Mouse (Mus musculus) cerebellum, adult (tissue): ENCODE data around the gene Thsd7a.

Source experiments
- ATAC-seq: cut with Nextera tagmentation; 2 replicates; pipeline ENCODE4 v1.9.2; 2017; ENCODE audit warnings: mild to moderate bottlenecking, moderate library complexity, mixed read lengths; ENCODE audit not compliant: insufficient number of reproducible peaks, low FRiP score, low TSS enrichment

Thsd7a gene

DNA sequence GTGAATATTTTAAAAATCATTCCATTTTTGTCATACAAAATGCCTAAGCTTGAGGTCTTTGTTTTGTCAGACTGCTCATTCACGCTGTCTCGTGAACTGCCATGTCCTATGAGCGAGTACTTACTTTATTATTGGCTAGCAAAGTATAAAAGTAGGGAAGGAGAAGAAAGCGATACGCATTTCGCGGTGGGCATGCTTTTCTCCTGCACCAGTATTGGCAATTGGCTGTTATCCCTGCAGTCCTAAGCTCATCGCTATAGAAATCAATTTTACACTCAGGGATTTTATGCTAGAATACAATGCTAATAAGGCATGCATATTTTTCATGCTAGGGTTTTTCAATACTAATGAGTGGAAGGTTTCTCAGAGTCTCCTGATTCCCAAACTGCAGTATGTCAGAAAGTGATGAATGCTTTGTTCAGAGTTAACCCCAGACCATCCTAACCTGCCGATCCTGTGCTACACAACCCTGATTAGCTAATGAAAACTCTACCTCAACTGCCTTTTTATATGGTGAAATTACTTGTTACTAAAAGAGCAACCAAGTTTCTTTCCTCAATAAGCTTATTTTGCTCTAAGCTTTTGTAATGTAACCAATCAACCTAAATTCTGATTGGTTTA, 230.8 kb downstream of the Thsd7a start:
- no peak for ATAC-seq

DNA sequence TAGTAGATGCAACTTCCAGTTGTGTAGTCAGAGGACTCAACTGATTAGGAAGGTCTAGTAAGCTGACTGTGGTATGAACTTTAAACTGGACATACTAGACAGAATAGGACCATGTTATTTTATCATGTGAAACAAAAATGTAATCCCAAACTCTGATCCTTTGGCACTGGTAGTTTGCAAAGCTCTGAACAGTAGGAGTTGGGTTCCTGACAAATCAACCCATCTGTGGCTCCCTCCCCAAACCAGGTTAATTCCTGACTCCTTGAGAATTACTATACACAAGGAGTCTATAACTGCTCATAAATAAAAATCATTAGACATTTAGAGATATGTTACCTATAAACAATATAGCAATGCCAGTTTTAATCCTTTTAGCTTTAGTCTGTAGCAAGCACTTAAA, 231.5 kb downstream of the Thsd7a start:
- no peak for ATAC-seq

DNA sequence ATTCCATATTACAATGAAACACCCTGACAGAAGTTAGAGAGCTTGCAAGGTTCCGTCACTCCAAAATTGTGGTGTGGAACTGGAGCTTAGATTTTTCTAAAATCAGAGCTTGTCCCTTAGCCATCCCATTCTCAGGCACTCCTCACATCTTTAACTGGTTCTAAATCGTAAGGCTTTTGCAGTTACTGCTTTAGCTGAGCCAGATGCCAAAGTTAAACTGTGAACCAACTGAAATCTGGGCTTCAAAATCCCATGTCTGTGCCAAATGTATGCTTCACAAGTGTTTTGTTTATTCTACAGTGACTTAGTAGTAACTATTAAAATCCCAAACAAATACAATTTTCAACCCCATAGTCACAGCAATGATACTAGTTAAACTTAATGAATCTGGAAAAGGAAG, 242.3 kb downstream of the Thsd7a start:
- no peak for ATAC-seq

DNA sequence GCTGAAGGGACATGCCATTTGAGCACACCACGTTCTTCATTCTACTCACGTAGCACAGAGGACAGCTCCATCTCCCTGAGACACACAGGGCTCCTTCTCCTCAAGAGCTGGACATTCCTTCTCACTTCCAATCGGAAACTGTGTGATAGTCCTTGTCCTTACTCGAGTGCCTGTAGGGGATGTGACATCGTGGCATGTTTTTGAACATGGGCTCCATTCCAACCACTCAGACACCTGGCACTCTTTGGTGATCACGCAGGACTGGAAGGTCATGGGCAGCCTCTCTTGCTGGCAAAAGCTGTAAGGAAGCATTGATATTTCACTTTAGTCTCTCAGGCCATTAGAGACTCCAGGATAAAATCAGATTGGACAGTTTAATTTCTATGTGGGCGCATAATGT, 245.3 kb downstream of the Thsd7a start:
- ATAC-seq, result no peak

DNA sequence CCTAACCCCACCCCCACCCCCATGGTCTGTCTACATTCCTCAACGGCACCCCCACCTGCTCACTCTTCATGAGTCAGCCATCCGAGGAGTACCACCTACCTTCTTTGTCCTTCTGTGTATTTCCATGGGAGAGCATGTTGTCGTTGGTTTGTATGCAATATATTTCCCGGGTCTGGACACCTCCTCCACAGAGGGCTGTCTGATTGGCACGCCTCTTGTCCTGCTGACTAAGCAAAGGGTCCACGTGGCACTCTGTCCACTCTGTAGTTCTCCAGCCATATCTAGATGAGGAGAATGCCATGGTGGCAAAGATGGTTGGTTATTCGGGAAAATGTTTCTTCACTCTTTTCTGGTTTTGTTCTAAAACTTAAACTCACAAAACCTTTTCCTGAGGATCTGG, 248.3 kb downstream of the Thsd7a start:
- ATAC-seq, result no peak; the same call in 1 of the 2 replicates

DNA sequence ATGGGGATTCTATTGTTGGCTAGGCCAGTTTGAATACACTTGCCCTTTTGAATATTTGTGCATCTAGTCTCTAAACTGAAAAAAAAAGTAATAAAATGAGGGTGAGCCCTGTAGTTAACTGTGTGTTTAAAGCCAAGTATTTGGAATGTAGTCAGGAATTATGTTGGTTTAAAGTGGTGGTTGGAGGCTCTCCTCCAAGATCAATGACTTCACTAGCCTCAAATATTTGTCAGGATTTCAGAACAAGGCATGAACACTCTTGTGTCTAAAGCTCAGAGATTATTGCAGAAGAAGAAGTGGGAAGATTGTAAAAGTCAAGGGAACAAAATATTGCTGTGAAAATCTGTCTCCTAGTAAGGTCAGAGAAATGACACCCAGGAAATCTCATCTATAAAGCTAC, 249.3 kb downstream of the Thsd7a start:
- ATAC-seq, result no peak

DNA sequence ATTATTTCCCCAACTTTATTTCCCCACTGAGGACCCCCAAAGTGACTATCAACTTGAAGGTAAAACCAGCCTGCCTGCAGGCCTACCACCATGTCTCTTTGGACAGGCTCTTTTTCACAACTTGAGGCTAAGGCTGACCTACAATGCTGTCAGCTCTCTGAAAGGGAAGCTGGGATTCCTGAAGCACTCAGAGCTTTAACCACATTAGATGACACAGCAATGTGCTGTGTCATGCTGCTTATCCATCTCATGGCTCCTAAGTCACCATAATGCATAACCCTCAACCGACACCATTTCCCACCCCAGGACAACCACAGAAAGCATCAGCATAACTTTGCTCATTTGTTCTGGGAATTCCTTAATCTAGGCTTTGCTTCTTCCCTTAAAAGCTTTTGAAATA, 255.6 kb downstream of the Thsd7a start:
- no peak for ATAC-seq

DNA sequence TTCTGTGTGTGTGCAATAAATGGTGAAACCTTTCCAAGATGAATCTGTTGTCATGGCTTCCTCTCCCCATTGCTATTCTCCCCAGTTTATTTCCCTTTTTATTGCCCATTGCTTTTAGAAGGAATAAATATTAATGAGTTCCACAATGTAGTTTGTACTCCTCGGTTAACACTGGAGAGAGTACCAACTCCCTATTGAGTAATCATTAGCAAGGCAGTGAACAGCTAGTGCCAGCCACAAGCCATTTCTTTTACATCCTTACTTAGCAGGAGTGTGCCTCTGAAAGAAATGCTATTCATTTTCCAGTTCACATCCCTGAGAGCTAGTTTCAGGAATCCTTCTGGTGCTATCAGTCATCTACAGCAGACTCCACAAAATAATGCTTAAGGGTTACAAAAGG, 260.3 kb downstream of the Thsd7a start:
- no peak for ATAC-seq

DNA sequence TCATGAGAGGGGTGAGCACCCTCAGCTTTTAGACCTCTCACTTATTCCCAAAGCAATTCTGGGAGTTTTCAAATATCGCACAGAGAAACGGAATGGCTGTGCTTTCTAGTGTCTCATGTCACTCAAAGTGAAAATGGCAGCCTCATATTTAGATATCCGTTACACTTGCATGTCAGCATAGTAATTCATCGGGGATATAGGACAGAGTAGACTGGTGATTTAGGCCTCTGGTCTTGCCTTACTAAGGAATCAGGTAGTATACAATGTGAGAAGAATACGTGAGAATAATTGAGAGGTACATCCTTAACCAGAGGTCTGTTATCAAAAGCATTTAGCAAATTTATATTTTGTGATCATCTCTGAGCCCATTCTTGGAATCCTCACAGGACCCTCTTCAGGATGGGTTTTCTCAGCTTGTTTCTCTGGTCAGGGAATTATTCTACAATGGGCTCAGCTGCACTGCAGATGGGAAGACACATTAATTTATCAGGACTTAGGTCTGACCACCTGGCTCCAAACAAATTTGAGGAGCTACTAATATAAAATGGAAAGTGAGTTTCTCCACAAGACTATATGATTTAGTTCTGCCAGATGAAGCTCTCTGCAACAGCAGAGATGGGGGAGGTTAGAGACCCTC, 267.6 kb downstream of the Thsd7a start:
- no peak for ATAC-seq

DNA sequence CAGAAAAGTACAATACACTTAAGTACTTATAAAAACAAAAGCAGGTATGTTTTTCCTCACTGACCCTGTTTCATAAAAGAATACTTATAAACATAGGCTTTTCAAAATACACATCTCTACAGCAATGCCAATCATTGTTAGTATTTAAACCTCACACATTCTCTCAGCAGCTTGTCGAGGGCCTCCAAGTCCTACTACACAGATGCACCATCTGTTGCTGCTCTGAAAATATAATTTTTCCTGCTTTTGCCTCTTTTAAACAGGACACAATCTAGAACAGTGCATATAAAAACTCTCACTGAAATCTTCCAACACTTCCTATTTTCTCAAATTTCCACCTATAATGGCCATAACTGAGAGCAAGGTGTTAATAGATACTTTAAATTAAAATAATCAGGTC, 270.9 kb downstream of the Thsd7a start:
- no peak for ATAC-seq

DNA sequence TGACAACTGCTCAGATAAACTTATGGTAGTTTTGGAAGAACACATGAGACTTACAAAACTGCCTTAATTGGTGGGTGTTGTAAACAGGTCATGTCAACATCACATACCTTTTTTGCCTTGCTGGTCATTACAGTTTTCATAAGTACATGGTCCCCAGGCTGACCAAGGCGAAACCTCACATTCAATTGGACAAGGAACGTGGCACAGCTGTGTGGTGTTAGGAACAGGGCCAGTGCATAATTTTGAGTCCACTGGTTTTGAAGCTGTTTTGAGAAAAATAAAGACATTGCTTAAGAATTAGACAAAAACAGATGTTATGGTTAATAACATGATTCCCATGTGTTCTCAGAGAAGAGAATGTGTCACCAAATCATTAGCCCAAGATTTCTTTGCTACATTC, 278.3 kb downstream of the Thsd7a start:
- no peak for ATAC-seq

DNA sequence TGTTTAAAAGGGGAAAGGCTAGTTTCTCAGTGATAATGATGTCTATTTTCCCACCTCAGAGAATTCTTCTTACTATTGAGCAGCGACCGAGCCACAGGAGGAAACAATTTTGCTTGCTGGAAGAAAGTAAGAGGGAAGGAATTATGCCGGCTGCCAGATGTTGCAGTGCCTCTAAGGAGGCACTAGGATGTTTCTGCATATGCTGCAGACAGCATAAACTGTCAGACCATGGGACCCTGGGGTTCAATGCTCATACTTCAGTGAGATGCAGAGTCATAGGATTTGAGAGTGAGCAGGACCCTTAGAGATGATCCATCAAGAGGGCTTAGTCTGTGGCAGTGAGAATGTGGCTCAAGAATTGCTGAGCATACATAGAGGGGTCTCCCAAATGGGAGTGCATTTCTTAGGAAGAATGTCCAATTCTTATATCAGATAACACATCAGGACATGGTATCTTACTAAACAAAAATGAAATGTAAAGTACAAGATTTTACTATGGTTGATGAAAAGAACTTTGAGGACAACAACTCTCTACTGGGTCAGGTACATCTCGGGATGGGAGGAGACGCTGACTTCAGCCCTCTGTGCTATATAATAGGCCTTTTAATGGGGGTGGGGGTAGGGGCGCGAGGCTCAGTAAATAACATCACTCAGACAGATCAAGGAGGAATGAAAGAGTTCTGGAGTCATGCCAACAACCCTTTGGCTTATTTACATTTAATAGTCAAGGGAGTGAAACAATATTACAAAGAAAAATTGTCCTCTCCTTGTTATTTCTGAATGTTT, 281.7 kb downstream of the Thsd7a start:
- ATAC-seq, result no peak

DNA sequence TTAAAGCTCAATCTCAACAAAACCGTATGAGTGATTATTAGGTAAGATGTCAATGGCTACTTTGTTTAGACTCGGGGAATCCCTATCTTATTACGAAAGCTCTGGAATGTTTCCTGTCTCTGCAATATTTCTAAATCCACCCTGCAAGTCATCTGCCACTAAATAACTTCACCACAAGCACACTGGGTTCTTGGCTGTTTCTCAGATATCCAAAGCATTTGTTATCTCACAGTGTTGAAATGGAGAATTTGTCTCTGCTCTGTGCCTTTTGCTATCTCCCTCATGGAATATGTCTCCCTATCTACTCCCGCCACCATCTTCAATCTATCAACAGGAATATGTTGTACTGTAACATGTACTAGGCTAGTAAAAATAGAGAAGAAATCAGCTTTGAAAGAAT, 290.4 kb downstream of the Thsd7a start:
- no peak for ATAC-seq

DNA sequence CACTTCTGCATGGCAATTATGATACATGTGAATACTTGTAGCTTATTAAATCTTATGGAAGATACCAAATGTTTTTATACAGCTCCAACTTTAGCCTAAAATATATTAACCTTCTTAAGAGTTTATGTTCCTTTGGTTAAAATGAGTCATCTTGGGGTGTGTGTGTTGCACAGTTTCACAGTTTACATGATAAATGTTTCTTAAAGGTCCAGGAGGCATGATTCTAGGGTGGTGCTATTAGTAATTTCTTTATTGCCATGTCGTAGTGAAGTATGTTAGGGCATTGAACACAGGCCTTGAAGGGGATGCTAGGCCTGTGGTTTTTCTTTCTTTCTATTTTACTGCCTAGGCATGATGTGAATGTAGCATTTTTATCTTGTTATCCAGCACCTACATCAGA, 291.8 kb downstream of the Thsd7a start:
- ATAC-seq, result no peak

DNA sequence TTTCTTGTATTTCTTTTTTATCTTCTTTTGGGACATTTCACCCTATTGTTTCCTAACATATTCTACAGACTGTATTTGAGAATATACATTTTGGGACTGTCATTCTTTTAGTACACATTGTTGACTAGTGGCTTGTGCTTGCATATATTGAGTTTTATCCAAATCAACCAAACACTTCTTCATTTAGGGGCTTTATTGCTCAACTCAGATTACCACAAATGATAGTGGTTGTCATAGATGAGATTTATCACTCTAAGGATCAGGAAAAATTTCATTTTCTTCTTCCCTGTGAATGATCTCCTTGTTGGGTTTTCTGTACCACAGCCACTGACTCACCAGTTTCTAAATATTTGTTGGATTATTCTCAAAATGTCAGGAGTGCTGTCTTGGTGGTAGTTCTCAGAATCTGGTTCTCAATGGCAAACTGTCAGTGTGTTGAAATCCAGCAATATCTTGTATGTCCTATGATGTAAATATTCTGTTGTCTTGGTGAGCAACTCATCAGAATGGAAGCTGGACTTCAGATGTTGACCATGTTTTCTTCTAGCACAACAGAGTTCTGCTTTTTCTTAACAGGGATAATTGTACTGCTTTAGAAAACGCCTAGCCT, 294.2 kb downstream of the Thsd7a start:
- no peak for ATAC-seq

DNA sequence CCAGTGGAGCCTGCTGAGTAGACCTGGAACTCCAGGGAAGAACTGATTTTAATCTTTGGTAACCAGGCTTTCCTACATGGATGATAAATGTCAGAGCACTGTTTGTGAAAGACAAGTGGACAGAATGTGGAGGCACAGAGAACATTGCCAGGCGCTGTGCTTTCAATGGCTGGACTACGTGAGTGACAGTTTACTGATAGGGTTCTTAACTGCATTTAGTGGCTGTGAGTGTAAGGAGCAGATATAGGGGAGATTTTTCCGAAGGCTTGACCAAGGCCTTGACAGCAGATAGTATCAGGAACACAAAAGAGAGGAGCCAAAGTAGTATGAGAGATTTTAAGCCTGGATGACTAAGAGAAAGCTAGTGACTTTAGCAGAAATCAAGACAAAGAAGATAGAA, 295.1 kb downstream of the Thsd7a start:
- no peak for ATAC-seq

DNA sequence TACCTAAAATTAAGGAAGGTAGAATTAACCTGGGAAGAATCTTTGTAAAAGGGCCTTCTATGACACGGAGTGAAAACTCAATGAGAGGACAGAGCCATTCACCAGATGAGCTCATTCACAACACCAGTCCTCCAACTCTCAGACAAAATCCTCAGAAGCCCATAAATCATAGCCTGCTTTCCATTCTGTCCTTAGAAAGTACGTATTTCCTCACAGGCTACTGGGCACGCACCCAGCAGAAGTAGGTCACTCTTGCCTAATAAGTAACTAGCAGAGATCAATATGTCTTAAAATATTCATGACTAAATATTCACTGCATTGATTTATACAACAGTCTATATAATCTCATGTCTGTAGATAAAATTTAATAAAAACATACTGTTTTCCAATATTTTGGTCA, 300.4 kb downstream of the Thsd7a start:
- ATAC-seq, result no peak

DNA sequence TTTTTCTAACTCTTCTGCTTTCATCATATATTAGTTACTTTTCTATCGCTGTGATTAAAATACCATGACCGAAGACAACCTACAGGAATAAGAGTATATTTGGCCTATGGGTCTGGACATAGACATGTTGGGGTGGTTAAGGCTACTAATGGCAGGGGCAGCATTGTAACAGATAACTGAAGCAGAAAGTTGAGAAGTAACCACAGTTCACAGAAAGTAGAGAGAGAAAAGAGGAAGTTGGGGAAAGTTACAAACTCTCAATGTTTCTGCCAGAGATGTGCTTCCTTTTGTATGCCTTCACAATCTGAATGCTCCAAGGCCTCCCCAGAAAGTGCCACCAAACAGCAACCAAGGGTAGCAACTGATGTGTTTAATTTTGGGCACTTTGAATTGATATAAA, 303.7 kb downstream of the Thsd7a start:
- no peak for ATAC-seq

DNA sequence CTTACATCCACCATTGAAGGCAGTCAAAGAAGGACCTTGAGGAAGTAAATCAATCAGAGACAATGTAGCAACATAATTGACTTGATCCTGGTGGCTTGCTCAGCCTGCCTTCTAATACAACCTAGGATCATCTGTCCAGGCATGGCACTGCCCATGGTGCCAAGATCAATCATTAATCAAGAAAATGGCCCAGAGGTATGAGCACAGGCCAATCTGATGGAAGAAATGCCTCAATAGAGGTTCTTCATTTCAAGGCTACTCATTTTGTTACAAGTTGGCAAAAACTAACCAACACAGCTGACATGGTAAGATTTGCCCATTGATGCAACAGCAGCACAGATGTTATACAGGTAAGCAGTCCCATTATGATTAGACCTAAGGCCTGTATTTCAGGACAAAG, 309.6 kb downstream of the Thsd7a start:
- no peak for ATAC-seq

DNA sequence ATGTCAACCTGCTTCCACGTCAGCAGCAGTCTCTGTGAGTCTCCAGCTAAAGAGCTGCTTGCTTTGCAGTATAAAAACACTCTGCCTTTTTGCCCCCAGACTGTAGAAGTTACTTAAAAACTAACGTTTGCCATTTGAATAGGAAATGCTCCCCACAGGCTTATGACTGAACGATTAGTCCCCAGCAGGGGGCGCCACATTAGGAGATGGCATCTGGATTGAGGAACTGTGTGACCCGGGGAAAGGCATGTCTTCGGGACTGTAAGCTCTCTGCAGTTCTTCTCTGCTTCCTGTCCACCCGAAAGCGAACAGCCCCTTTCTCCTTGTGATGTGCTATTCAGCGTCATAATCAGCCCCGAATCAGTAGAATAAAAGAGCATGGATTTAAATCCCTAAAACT, 330.1 kb downstream of the Thsd7a start:
- ATAC-seq, result no peak

DNA sequence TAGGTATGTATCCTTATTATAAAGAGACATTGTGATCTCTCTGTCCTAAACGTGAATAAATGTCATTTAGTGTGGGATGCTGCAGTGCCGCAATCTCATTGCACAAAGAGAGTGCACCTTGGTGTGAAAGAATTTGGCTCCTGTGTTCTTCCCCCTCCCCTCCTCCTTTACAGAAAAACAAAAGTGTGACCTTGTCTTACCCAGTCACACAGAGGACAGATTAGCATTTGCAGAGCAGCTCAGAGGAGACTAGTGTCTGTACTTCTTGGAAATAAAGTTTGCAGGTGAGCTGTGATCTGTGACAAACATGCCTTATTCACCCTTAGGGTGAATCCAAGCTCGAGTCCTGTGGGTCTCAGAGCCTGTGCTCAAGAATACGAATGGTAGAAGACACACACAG, 332.2 kb downstream of the Thsd7a start:
- no peak for ATAC-seq
